Mouse (Mus musculus) ES-Bruce4 (cell line): ENCODE results near the gene Inpp4b.

Experiments
- CTCF ChIP-seq: IDR thresholded peaks from one replicate; pipeline ENCODE4 v1.8.1; 2011; ENCODE audit warnings: low read depth, low read length
- POLR2A ChIP-seq: IDR thresholded peaks from one replicate; pipeline ENCODE4 v1.8.1; 2011; ENCODE audit warnings: low read length; ENCODE audit not compliant: insufficient read depth

DNA sequence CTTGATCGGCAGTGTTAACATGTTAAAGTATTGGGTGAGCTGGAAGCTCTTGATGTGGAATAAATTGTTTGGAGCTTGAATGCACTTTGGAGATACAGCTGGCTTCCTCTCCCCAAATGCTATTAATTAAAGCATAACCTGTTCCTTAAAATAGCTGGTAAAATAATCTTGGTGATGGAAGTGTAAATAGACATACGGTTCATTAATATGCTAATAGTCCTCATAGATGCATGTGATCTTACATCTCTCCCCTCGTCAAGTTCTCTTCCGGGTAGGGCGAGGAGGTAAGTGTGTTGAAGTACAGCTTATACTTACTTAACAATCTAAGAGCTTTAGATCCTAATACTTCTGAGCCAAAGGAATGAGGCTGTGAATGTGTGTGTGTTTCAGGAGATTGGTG is 430.5 kb downstream of the Inpp4b start:
- no peak for TF ChIP-seq CTCF
- TF ChIP-seq POLR2A: no peak
